Mouse (Mus musculus) mouse embryonic stem cell (cell line): ENCODE results near the gene Nom1.

ENCODE experiments used
- in situ Hi-C, 2 experiments: fragments of 300-500 bp; cut with MboI; formaldehyde crosslinking; loops; 1 replicate in 1 of 2; 3 replicates in 1 of 2; pipeline ENCODE4 v1.14.3; 2019 to 2020; ENCODE audit warnings: low sequenced_read_pairs in 2 of 2, low pct_unique_long_range_greater_than_20kb in 1 of 2, mixed read lengths in 1 of 2; ENCODE audit not compliant: unreplicated experiment in 1 of 2

Gene Nom1

DNA sequence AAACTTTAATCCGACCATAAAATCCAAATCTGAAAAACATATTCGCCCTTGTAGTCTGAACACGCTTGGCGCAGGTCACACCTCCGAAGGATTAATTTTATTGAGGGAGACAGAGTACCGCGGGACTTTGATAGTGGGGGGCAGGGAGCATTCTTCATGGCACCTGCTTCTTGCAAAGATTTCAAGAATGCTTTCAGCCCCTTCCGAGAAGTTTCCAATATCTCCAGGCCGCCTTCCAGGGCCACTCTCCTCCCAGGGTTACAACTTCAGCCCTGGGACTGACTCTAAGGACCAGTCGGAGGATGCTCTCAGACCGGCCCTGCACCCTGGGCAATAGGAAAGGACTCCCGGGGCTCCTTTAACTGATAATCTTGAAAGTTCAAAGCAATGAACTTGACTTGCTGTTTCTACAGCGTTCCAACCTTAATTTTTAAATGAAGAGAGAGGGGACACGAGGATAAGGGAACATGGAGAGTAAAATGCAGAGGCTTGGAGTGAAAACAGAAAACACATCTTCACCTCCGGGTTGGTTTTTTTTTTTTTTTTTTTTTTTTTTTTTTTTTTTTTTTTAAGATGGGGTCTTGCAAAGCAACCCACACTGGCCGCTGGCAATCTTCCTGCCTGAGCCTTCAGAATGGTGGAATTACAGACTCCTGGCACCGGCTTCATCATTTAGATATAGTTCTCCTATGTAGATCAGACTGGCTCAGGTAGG is 34.0 kb downstream of the Nom1 start:
- in situ Hi-C loops = no loop called here

DNA sequence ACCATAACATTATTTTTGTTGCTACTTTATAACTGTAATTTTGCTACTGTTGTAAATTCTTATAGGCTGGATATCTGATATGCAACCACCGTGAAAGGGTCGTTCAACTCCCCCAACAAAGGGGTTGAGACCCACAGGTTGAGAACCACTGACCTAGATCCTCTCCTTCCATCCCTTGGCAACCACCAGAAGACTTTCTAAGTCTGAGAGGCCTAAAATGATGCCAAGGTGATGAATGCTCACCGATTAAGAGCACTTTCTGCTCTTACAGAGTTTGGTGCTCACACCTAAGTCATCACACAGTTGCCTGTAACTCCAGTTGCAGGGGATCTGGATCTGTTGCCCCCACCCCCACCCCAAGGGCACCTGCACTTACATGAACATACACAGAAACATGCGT is 35.0 kb downstream of the Nom1 start:
- in situ Hi-C loops = no loop called here

DNA sequence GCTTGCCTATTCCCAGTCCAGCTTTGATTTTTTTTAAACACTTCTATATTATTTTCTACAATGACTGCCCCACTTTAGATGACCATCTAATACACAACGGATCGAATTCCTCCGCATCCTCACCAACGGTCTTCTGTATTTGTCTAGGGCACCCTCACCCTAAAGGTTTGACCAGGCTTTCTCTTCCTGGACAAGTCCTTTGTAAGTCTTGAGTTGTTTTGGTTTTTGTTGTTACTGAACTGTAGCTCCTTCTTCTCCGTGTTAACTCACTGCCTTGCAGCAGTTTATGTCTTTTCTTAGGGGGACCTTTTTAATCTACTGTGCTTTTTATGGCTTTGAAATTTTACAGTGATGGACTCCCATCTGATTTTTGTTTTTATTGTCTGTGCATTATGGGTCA is 35.8 kb downstream of the Nom1 start:
- in situ Hi-C loops = loop anchor here in 1 of 2 experiments (10.0 kb wide), 1 partner anchor 1305 kb away; the partner anchor contains the start of gene En2

DNA sequence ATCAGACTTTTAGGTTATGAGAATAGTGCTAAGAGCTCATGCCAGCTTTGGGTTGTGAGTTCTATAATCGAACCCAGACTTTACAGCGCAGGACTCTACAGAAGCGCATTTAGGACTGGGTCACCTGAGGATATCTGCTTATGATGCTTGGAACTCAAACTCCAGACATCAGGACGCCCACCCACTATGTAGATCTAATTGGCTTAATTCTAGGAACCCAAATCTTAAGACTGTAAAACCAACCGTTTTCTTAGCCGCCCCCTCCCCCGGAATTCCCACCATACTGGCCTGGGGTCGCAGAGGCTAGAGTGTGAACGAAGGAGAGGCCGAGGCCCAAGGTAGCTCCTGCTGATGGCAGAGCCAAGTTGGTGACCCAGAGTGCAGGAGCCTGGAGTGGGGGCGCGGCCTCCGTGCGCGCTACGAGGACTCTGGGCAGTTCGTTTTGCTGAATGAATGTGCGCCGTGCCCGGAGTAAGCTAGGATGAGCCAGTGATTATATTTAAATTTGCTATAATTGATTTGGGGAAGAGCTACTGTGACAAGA is 36.5 kb downstream of the Nom1 start:
- in situ Hi-C loops = loop anchor here in 1 of 2 experiments (10.0 kb wide), 1 partner anchor 1306 kb away; the partner anchor contains the start of gene En2

DNA sequence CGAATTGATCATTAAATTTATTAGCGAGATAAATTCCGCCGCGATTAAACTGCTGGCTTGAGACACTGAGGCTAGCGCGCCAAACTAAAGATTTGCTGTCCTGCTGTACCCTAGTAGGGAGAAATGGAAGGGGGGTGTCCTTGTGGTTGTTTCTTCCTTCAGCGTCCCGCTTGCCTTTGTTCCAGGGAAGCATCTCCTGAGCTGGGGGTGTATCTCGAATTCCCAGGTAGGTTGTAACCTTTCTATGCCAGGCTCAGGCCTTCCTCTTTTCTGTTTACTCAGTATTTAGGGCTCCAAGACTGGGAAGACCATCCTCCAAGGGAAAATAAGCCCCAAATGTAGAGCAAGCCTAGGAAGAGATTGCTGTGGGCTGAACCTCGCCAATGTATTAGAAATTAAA is 36.9 kb downstream of the Nom1 start:
- in situ Hi-C loops = loop anchor here in 1 of 2 experiments (10.0 kb wide), 1 partner anchor 1307 kb away; the partner anchor contains the start of gene En2

DNA sequence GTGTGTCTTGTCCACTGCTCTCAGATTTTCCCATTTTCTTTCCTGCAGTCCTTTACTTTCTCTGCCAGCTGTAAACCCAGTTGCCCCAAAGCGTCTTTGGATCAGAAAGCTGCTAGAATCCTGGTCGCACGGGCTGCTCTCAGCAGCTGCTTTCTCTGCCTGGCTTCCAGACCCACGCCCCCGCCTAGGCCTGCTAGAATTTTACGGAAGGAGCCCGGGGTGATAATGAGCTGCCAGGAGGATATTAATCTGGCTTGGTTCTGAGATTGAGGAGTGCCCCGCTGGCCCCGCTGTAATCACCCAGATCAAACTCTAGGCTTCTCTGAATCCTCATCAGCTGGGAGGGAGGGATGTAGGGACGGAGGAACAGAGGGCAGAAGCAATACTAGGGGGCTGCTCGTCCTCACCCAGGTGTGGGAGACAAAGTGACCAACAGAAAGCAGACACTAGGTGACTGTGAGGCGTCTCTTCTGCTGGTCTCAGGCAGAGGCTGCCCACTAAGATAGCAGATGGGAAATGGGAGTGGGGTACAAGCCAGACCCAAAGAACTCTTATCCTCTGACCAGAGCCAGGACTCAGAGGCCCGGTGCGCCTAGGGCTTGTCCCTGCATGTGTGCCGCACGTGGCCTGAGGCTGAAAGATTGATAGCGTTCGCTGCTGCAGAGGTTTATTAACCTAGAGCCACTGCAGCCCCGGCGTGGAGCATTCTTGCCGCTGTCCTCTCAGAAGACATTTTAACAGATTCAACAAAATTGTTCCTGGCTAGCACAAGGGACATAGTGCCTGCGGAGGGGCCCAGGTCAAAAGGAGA is 37.6 kb downstream of the Nom1 start:
- in situ Hi-C loops = loop anchor here in 1 of 2 experiments (10.0 kb wide), 1 partner anchor 1307 kb away; the partner anchor contains the start of gene En2

DNA sequence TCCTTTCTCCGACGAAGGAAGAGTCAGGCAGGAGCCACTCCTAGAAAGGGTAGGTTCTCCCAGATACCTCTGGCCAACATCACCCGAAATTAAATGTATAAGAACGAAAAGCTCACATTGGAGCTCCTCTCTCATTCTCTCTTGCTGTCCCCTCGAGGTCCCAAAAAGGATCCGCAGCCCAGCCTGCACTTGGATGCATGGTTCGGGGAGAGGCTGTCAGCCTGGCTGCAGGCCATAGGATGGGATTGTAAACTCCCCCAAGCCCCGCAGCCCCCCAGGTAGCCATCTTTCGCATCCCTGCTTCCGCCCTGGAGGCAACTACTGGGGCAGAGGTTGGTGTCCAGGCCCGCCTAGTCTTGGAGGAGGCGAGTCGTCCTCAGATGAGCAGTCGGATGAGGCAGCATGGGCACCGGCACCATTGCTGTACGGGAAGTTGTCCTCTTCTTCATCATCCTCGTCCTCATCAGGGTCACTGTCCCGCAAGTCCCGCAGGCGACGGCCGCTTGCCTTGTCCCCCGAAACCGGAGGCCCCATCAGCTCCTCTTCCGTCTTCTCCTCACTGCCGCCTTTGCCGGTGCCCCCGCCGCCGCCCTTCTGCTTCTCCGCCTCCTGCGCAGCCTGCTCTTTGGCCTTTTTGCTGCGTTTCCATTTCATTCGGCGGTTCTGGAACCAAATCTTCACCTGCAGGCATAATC is 39.2 kb downstream of the Nom1 start:
- in situ Hi-C loops = loop anchor here in 1 of 2 experiments (10.0 kb wide), 1 partner anchor 1309 kb away; the partner anchor contains the start of gene En2

DNA sequence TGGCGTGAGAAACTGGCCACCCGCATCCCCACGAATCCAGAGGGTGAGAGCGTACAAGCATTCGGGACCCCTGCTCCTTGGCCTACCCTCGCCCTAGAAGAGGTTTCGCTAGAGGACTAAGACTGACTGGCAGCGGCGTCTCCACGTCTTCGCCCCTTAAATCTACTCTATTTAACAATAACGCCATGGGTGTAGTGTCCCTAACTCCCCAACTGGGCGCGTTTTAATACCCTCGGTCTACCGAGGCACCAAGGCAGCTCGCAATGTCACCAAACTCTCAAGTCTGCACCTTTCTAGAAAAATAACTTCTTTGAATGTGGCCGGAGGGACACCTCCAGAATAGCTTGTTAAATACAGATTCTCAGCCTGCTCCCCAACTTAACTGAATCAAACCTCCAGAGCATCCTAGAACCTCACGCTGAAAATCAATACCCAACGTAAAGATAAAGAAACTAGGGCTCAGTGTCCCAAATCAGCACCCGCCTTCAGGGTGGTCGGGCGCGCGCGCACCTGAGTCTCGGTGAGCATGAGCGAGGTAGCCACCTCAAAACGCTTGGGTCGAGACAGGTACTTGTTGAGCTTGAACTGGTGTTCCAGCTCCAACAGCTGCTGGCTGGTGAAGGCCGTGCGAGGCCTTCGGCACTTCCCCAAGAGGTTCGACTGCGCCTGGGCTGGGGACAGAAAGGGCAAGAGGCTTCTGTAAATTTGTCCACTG is 39.9 kb downstream of the Nom1 start:
- in situ Hi-C loops = loop anchor here in 1 of 2 experiments (10.0 kb wide), 1 partner anchor 1310 kb away; the partner anchor contains the start of gene En2

DNA sequence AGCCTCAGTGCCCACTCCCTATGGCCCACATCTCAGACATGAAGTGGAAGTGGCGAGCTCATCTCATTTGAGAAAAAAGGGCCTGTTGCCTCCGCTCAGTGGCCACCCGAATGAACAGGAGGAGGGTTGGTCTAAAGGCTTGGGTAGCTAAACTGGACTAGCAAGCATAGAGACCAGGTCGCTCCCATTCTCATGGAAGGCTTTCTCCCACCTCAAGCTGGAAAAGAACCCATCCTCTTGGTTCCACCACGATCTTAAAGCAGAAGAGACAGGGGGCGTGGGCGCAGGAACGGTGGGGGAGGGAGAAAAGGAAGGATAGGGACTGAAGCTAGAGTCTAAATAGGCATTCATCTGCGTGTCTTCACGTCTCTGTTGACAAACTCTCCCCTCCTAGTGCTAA is 40.6 kb downstream of the Nom1 start:
- in situ Hi-C loops = loop anchor here in 1 of 2 experiments (10.0 to 25.0 kb wide), 2 partner anchors 1013 to 1310 kb away; partner anchors contain the start of genes En2 and Shh

DNA sequence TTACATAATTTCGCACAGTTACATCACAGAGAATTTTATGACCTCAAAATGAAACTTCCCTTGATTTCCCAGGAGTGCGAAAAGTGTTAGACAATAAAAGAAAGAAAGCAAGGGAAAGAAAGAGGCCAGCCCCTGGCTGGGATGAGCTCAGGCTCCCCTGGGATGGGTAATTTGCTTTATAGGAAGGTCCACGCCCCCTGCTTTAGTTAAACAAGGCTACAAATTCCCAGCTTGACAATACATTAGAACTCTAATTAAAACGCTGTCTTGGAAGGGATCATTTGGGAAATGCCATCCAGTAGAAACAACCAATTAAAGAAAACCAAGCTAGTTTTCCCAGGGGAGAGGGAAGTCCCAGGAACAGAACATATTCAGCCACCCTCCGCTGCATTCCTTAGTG is 41.1 kb downstream of the Nom1 start:
- in situ Hi-C loops = loop anchor here in 1 of 2 experiments (10.0 to 25.0 kb wide), 2 partner anchors 1013 to 1311 kb away; partner anchors contain the start of genes En2 and Shh

DNA sequence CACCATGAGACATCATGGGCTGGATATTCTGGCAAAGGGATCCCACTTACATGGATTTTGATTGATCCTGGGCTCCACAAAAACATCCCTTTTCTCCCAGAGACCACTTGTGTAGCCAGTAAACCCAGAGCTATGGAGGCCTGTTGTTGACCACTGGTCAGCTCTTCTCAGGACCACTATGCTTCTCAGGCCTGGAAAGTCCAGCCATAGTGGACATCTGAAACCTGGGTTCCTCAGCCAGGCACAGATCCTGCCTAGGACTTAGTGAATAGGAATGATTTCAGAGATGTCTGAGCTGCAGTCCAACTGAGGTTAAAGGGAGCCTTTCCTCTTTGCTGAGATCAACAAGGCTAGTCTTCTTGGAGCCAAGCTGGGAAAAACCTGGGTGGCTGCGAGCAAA is 41.6 kb downstream of the Nom1 start:
- in situ Hi-C loops = loop anchor here in 1 of 2 experiments (10.0 to 25.0 kb wide), 2 partner anchors 1014 to 1311 kb away; partner anchors contain the start of genes En2 and Shh

DNA sequence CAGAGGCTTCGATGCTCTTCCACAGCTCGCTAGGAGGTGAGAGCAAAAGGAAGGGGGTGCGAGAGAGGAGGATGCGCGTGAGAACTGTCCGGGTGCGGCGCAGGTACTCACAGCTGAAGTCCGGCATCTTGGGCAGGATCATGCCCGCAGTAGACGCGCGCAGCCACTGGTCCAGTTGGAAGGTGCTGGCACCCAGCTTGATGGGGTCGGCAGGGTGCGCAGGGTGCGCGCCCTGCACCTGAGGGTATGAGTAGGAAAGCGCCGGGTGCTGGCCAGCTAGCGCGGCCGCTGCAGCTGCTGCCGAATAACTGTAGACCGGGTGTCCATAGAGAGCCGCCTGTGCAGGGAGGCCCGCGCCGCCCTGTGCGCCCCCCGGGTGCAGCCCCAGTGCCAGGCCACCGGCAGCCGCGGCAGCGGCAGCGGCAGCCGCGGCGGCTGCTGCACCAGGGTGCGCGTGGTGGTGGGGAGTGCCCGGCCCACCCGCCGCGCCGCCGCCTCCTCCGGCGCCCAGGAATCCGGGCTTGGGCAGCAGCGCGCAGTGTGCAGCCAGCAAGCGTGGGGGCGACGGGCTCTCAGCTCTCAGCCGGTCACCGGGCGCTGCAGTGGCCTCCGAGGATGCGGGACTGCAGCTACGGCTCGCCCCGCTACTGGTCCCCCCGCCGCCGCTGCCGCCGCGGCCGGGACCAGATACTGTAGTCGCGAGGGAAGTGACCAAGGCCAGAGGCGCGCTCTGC is 43.2 kb downstream of the Nom1 start:
- in situ Hi-C loops = loop anchor here in 1 of 2 experiments (10.0 to 25.0 kb wide), 2 partner anchors 1015 to 1313 kb away; partner anchors contain the start of genes En2 and Shh

DNA sequence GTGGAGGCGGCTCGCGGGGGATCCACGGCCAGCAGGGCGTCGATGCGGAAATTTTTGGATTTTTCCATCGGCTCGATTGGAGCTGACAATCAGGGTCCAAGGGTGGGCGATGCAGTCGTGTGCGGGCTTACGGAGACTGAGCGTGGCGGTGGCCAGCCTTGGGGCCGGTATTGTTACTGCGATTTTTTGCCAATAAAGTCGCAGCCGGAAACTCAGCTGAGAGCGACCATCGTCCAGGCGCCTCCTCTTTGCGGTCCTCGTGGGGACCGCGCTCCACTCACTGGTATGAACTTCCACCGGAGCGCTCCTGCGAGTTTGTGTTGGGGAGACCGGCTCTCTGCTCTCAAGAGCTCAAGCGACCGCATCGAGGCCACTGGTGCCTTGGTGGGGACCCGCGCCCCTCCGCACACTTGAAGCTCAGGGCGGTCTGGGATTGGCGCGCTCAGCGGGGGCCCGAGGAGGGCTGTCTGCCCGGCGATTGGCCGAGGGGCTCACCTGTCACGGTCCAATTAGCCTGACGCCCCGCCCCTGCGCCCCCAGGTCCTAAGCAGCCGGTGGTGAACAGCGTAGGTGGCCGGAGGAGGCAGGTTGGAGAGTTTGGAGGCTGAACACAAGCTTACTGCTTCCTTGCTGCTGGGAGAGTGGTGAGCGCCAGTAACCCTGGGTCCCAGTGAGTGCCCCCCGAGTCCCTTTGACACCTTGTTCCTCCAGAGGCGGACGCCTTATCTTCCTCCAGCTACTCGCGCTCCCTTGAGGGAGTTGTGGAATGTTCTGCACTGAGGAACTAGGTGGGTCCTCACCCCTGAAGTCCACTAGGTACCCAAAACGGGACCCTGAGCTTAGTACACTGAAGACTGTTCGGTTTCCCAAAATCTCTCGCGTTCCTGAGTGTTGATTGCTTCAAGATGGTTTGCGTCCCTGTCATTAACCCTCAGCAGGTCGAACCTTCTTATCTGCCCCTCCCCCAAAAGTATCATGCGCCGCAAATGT is 44.0 kb downstream of the Nom1 start, which contains the start of gene Mnx1:
TSS of gene Mnx1 (minus strand) at position 263 of the 990 bp plus-strand sequence.
- in situ Hi-C loops = loop anchor here in 1 of 2 experiments (10.0 to 25.0 kb wide), 2 partner anchors 1016 to 1314 kb away; partner anchors contain the start of genes En2 and Shh

DNA sequence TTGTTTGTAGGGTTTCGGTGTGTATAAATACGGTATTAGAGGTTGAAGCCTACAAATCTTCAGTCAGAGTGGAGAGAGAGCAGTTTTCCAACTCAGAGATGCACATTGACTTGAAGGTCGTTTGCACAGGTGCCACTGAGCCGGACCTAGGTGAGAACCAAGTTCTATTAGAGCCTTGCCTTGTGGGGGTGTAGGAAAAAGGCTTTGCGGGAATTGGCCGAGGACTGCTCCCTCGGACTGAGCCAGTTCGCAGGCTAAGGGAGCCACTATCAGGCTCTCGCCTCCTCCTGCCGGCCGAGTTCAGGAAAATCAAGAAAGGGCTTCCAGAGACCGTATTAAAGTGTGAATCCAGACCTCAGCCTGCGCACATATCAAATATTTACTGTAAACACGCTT is 44.7 kb downstream of the Nom1 start:
- in situ Hi-C loops = loop anchor here in 1 of 2 experiments (10.0 to 25.0 kb wide), 2 partner anchors 1017 to 1314 kb away; partner anchors contain the start of genes En2 and Shh

DNA sequence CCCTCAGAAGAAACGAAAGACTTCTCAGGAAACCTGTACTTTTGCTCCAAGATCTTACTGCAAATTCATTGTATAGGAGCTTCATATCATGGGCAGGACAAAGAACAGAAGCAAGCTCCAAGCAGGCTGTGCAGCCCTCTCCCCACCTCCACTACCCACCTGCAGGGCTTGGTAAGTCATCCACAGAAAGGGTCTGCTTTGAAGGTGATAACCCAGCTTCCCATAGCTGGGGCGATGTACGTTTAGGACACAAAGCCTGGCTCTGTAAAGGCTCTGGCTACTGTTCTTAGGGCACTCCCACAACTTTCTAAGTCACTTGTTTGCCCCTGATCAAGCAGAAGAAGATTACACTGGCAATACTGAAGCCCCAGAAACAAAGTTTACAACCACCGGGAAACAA is 49.3 kb downstream of the Nom1 start:
- in situ Hi-C loops = loop anchor here in 1 of 2 experiments (25.0 kb wide), 1 partner anchor 1022 kb away; the partner anchor contains the start of gene Shh
